Mouse (Mus musculus) neutrophil, adult 5-6 weeks (primary cell): ENCODE results near the gene Angptl4. TPM values are rescaled to one million over a fixed set of nuclear protein-coding genes. Genes with fewer than 3 reads are reported as not detected.
"Not testable (repeated sequence)": the region's sequence is repeated elsewhere in the genome, so short reads cannot be mapped to it uniquely, and the experiment has no call there.

Experiments used
- ATAC-seq: fragments of 151-379, 151-347 bp; 2 replicates; pipeline ENCODE4 v1.8.0; 2017; ENCODE audit warnings: mild to moderate bottlenecking, moderate TSS enrichment; ENCODE audit not compliant: insufficient number of reproducible peaks, poor library complexity, low FRiP score, severe bottlenecking; ENCODE audit errors: extremely low read depth
- total RNA-seq: library from RNA; stranded (forward); fragments of 200-1000 nt; gene quantifications from 2 replicates; pipeline ENCODE4 v1.2.3, GENCODE M21; 2017

Gene Angptl4
- total RNA-seq, 1 experiment from 2014 or later, result not detected

DNA sequence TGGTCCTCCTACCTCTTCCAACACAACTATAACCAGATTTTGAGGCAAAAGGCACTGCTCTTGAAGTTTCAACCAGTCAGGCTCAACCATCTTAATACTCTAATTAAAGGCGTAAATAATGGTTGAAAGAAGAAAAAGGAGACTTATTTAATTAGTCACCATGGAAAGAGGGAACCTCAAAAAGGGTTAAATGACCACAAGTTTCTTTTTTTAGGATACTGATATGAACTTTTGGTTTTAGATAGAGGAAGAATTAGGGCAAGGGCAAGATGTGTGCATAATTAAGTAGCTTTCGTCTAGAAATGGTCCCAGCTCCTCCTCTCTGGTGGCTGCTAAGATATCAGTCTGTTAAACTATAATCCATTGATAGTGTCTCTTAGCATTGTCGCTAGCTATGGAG is 15.2 kb downstream of the Angptl4 start:
- ATAC-seq, result no peak

DNA sequence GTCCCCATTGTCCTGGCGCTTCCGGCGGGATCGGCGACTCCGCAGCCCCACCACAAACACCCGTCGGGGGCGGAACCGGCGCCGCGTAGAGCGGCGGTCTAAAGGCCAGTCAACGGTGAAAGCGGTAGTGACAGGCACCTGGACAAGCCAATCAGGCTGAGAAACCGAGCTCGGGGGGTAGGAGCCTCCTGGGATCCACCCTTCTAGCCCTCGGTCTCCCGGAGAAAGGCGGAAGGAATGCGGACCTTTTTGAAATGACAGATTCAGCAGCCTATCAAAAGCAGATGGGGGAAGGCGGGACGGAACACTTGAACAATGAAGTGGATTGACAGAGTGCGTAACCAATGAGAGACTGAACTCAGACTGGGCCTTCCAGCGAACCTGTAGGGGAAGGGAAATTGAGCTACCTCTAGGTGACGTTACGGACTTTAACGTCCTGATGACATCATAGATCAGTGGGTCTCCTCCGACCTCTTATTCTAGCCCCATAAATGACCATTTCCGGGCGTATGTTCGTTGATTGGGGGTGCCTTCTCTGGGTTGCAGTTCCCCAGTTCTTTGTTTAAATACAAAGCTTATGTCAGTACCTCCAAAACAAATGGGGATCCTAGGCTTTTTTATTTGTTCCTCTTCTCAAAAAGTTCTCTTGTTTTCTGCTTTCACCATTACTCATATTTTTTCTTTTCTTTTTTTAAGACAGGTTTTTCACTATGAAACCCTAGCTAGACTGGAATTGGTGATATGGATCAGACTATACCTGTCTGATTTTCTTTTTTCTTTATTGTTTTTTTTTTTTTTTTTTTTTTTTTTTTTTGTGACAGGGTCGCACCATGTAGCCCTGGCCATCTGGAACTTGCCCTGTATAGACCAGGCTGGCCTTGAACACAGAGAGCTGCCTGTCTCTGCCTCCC is 21.1 kb downstream of the Angptl4 start, which contains the start of gene Rab11b:
Gene Rab11b (minus strand): TSS at position 276 of the 911 bp plus-strand sequence.
- ATAC-seq, result peak; percentile 93

DNA sequence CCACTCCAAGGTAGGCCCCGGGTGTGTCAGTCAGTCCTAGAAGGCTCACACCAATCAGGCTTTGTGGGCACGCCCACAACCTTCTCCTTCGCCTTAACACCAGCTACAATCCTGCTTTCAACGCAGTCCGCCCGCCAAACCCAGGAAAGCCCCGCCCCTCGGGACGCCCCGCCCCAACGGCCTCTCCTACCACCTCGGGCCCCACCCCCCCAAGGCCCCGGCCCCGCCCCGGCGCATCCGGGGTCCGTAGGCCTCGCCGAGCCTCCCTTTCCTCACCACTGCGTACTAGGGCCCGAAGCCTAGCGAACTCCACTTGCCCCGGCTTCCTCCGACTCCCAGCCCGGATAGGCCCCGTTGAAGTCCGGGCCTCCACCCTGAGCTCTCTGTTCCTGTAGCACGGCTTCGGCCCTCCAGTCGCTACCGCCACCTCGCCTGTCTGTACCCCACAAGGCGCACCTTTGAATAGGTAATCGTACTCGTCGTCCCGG is 21.8 kb downstream of the Angptl4 start:
- peak; percentile 27 for ATAC-seq

GRCm38 (mm10) chr17:33757231-33757630 is 24.4 kb downstream of the Angptl4 start:
- ATAC-seq, result no peak

GRCm38 (mm10) chr17:33756108-33756790 is 25.4 kb downstream of the Angptl4 start:
- ATAC-seq, result no peak

DNA sequence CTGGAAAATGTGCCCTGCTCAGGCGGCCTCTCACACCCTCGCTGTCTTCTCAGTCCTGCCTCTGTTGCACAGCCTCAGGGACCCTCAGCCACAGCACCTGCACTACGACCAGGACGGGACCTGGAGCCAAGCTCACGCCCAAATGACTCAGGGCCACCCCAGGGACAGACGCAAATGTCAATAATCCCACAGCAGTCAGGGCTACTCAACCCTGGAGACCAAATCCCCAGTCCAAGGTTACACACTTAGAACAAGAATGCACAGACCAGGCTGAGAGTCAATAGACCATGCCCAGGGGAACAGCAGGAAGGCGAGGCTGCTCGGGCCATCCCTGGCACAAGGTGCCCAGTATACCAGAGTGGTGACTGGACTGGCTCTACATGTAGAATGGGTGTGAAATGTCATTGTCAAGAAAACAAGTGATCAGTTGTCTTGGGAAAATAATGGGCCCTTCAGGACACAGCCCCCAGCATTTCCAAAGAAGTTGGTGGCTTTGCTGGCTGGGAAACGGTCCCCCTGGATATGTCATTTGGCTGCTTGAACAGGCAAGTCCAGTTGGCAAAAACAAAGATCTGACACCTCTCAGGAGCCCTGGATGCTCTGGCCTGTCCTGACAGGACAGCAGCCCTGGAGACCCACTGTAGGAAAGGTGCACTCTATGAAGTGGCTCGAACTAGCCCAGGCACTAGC is 26.1 kb downstream of the Angptl4 start:
- no peak for ATAC-seq

- no peak for ATAC-seq
Measured at GRCm38 (mm10) chr17:33754656-33755055, 27.0 kb downstream of the Angptl4 start.

DNA sequence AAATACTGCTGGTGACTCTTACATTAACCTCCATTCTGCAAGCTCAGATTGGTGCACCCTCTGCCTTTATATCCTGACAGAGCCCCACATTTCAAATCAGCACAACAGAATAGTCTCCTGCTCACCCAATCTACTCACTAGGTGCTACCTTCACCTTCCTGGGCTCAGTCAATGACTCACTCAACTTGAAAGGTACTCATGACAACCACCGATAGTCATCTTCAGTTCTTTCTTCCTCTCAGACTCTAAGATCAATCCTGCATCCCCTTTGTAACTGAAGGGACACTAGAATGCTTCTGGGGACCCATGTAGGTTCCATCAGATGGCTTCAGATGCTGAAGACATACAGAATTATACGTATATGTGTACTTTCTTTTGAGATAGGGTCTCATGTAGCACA is 29.3 kb downstream of the Angptl4 start:
- no peak for ATAC-seq

- no peak for ATAC-seq
Measured at GRCm38 (mm10) chr17:33751181-33751580, 30.4 kb downstream of the Angptl4 start.

GRCm38 (mm10) chr17:33749451-33749850 is 32.2 kb downstream of the Angptl4 start:
- ATAC-seq, result no peak

- 0 out of 2 replicates have a peak, but pooled peaks have one; percentile 5 for ATAC-seq
Measured at GRCm38 (mm10) chr17:33746011-33746410, 35.6 kb downstream of the Angptl4 start.

DNA sequence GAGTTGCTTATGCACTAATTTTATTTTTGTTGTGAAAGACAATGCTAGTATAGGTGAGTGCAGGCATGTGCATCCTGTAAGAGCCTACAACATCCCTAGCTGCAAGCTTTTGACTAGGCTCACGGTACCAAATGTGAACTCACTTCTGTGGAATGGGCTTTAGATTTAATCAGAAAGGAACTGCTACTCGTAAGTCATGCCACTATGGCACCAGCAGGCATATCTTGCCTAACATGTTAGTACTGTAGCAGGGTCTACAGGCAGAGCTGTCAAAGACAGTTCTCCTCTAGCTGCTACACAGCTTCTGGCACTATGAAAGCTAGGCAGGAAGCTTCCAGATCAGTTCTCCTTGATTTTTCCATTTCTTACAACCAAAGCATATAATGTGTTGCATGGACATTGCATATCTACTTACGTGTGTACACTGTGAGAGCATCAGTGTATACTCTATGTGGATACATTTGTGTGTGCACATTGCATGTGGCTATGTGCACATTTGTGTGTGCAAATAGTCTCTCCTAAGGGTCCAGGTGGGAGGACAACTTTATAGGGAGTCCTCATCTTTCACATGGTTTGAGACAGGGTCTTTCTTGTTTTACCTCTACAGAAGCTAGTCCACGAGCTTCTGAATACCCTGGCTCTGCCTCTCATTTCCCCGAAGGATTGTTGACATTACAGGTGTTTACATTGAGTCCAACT is 36.8 kb downstream of the Angptl4 start:
- ATAC-seq, result no peak

- no peak for ATAC-seq
Measured at GRCm38 (mm10) chr17:33742420-33742819, 39.2 kb downstream of the Angptl4 start.

DNA sequence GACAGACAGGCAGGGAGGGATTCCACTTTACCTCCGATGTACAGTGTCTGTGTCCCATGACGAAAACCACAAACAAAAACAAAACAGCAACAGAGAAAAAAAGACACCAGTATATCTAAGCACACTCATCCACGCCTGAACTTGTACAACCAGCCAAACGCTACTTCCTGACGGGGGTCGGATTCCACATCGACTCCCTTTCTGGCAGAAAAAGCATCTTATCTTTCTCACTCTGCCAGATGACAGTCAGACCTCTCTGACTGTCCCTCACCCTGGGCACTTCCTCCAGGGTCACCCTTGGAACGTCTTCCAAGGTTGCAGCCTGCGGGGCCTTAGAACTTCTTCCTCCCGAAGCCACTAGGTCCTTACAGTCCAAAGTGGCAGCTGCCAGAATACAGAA is 48.1 kb downstream of the Angptl4 start:
- ATAC-seq, result not testable (repeated sequence)

GRCm38 (mm10) chr17:33732556-33733083 is 49.0 kb downstream of the Angptl4 start:
- ATAC-seq, result not testable (repeated sequence)

- no peak for ATAC-seq
Measured at GRCm38 (mm10) chr17:33729215-33729614, 52.4 kb downstream of the Angptl4 start.

GRCm38 (mm10) chr17:33728396-33728795 is 53.2 kb downstream of the Angptl4 start:
- ATAC-seq, result no peak
